Mouse (Mus musculus) intestine, postnatal 0 days (tissue): ENCODE measurements around the gene Fscb. TPM values are rescaled to one million over a fixed set of nuclear protein-coding genes. Genes with fewer than 3 reads are reported as not detected.

Source experiments
- ATAC-seq: fragments of 200-750 bp; cut with Nextera tagmentation; 2 replicates; pipeline ENCODE4 v1.8.0; 2017; ENCODE audit warnings: mild to moderate bottlenecking, moderate TSS enrichment, moderate library complexity
- H3K27ac ChIP-seq: fragments of 300-500 bp; sonication (generic); 2 replicates; pipeline ENCODE4 v1.5.1; 2014; ENCODE audit warnings: mild to moderate bottlenecking, low read depth, low read length, moderate library complexity
- H3K27me3 ChIP-seq: fragments of 300-500 bp; sonication (generic); replicated peaks from 2 replicates; pipeline ENCODE4 v1.6.1; 2014; ENCODE audit warnings: low read length, mixed read lengths; ENCODE audit not compliant: control insufficient read depth, insufficient read depth
- H3K36me3 ChIP-seq: fragments of 300-500 bp; sonication (generic); 2 replicates; pipeline ENCODE4 v1.6.1; 2014; ENCODE audit warnings: mild to moderate bottlenecking, moderate library complexity; ENCODE audit not compliant: control insufficient read depth, insufficient read depth
- H3K4me1 ChIP-seq: fragments of 300-500 bp; sonication (generic); replicated peaks from 2 replicates; pipeline ENCODE4 v1.6.1; 2014; ENCODE audit warnings: antibody characterized with exemption, low read length, mixed read lengths; ENCODE audit not compliant: control insufficient read depth, insufficient read depth
- H3K4me2 ChIP-seq: fragments of 300-500 bp; sonication (generic); replicated peaks from 2 replicates; pipeline ENCODE4 v1.6.1; 2014; ENCODE audit warnings: low read depth, mild to moderate bottlenecking, moderate library complexity
- H3K4me3 ChIP-seq: fragments of 300-500 bp; sonication (generic); 2 replicates; pipeline ENCODE4 v1.5.1; 2014; ENCODE audit warnings: low read depth, low read length
- H3K9ac ChIP-seq: fragments of 300-500 bp; sonication (generic); 2 replicates; pipeline ENCODE4 v1.6.1; 2014; ENCODE audit warnings: mild to moderate bottlenecking, low read depth, low read length
- H3K9me3 ChIP-seq: fragments of 300-500 bp; sonication (generic); 2 replicates; pipeline ENCODE4 v1.6.1; 2016; ENCODE audit warnings: mixed run types; ENCODE audit not compliant: control insufficient read depth
- CTCF ChIP-seq: sonication (generic); IDR thresholded peaks from 2 replicates; pipeline ENCODE4 v1.5.1; 2016; ENCODE audit warnings: low read depth, mild to moderate bottlenecking, control low read depth, antibody characterized with exemption, moderate library complexity
- WGBS: fragments of 180-500 bp; shearing (Covaris S2); extraction: QIAGEN DNeasy Blood & Tissue Kit; methylation state at CpG from one replicate; pipeline ENCODE4 v1.1.7; 2014; 5-methylcytosine and 5-hydroxymethylcytosine counted together
- polyA plus RNA-seq: library from polyadenylated mRNA; unstranded; fragments of >200 nt; fragmentation: Nextera tagmentation; extraction: Ambion mirVana; gene quantifications from 2 replicates; pipeline ENCODE4 v1.2.1, GENCODE M21; 2015

Fscb gene
- polyA plus RNA-seq, 1 experiment from 2014 or later = not detected

- Histone ChIP-seq H3K9ac (no peak overlapping the region), H3K4me1 (no peaks in the 10 kb centered on the region), H3K4me3 (no peak overlapping the region), H3K4me2 (no peak overlapping the region), H3K9me3 (no peaks in the 10 kb centered on the region), H3K27ac (no peak overlapping the region), H3K27me3 (no peaks in the 10 kb centered on the region), H3K36me3 (no peaks in the 10 kb centered on the region)
- ATAC-seq = no peak
- 60% methylated on average over 9 of the region's 9 CpGs for WGBS
- TF ChIP-seq CTCF = no peak
These were observed 24.6 kb downstream of the Fscb start for GRCm38 (mm10) chr12:64449911-64450310.

- Histone ChIP-seq H3K27me3 (no peaks in the 10 kb centered on the region), H3K27ac (no peak overlapping the region), H3K4me1 (no peaks in the 10 kb centered on the region), H3K4me3 (no peak overlapping the region), H3K4me2 (no peak overlapping the region), H3K9ac (no peak overlapping the region), H3K9me3 (no peaks in the 10 kb centered on the region), H3K36me3 (no peaks in the 10 kb centered on the region)
- WGBS = 49% methylated on average over 2 of the region's 2 CpGs
- ATAC-seq = no peak
- TF ChIP-seq CTCF = peak; percentile 23; the same call in 1 of the 2 replicates
These were observed 37.8 kb downstream of the Fscb start for GRCm38 (mm10) chr12:64436675-64437074.
